In genomic region chr16:37938125-37939081, GRCm38 (mm10) we compare ENCODE assay signal across 9 mouse cellular contexts. TPM values are rescaled to one million over a fixed set of nuclear protein-coding genes. Genes with fewer than 3 reads are reported as not detected.
A peak's percentile ranks its signal among the peaks of the same experiment; 100 is the strongest.
DNase-seq lines count a peak whose midpoint lies in the region; ATAC-seq lines count a peak whose summit lies in the region.
"Had no signal": no experiment of that assay in that cellular context is flagged by ENCODE, and none has a peak within 500 bp of the region (broad histone marks: within the 10 kb centered on the region; RNA-seq: fewer than 3 reads in every experiment).

No protein-coding gene starts in this region.

- no peaks in the 10 kb centered on the region for H3K9me3 ChIP-seq in midbrain, embryonic 14.5 days (ENCODE audit: control insufficient read depth, low read length)

- 45% methylated on average over 16 of the region's 17 CpGs for WGBS in midbrain, embryonic 14.5 days

- peak overlapping the region; percentile 32 for H3K4me2 ChIP-seq in midbrain, embryonic 14.5 days (ENCODE audit: low read length)

- no peaks in the 10 kb centered on the region for H3K27me3 ChIP-seq in midbrain, embryonic 14.5 days (ENCODE audit: control insufficient read depth, insufficient read depth, low read length)

- H3K9ac ChIP-seq in midbrain, embryonic 14.5 days (replicated peaks; ENCODE audit: low read length): no peak overlapping the region
- H3K9ac ChIP-seq: liver, embryonic 14.5 days had no signal

- H3K36me3 ChIP-seq in midbrain, embryonic 14.5 days (ENCODE audit: control insufficient read depth, insufficient read depth, low read length): no peaks in the 10 kb centered on the region

- 0 out of 2 replicates have a peak overlapping the region, but pooled peaks have one; percentile 2 for H3K4me3 ChIP-seq in midbrain, embryonic 14.5 days (replicated peaks; ENCODE audit: low read depth, low read length)

- peak; percentile 96 for ATAC-seq in midbrain, embryonic 14.5 days (ENCODE audit: low FRiP score, low TSS enrichment)
- ATAC-seq in megakaryocyte-erythroid progenitor cell, adult 5-6 weeks (replicated peaks; ENCODE audit: low FRiP score, low TSS enrichment, poor library complexity, severe bottlenecking): no peak
- ATAC-seq in megakaryocyte, adult 5-6 weeks (ENCODE audit: poor library complexity, severe bottlenecking): no peak

- H3K4me1 ChIP-seq in midbrain, embryonic 14.5 days (ENCODE audit: control insufficient read depth, insufficient read depth, low read length): peaks cover 14% of the 10 kb centered on the region

- DNase-seq in adrenal gland, postnatal 10 days: peak; percentile 34
- peak; percentile 88 to 89 for DNase-seq in cerebellum, postnatal 10 days
- DNase-seq in frontal cortex, postnatal 14 days (ENCODE audit: low spot score in 2 of 2): peak; percentile 54 to 79
- DNase-seq in left cerebral cortex, adult 18-20 months (ENCODE audit: low spot score in 2 of 2): peak; percentile 72 to 73
- DNase-seq in midbrain, embryonic 14.5 days: peak; percentile 94
- DNase-seq in gastrocnemius, postnatal 4 days (ENCODE audit: low spot score in 2 of 2): no peak

- peak overlapping the region; percentile 78 for H3K27ac ChIP-seq in midbrain, embryonic 14.5 days (replicated peaks; ENCODE audit: low read depth, low read length)
- H3K27ac ChIP-seq: liver, embryonic 14.5 days had no signal

RNA-seq across cellular contexts. Expression of gene Gpr156, which starts 22.1 kb away (rescaled TPM):
- total RNA-seq in adrenal gland, postnatal 10 days (2021): under 1 TPM; 0.24 to 0.48 TPM
- under 1 TPM; 0.37 to 0.67 TPM for total RNA-seq in left cerebral cortex, adult 18-20 months (2021)
- polyA plus RNA-seq in midbrain, embryonic 14.5 days (2014; fragmentation: Nextera tagmentation; extraction: Ambion mirVana): 5.6 and 7.6 TPM in 2 replicates
- not detected in 2 replicates for total RNA-seq in megakaryocyte-erythroid progenitor cell, adult 5-6 weeks (2014; fragmentation: Nextera tagmentation)
- not detected in 2 replicates for total RNA-seq in megakaryocyte-erythroid progenitor cell, adult 5-6 weeks (2017)
- total RNA-seq in gastrocnemius, postnatal 4 days (2021): 1 to 10 TPM in 1 of 2 experiments, under 1 TPM in 1; 0.88 to 1.5 TPM
- total RNA-seq in megakaryocyte, adult 5-6 weeks (2015): not detected in 2 replicates
- total RNA-seq in megakaryocyte, adult 5-6 weeks (2017): not detected in 2 replicates

Comparison
In these comparisons a context has a peak if more than half of its experiments do, and no peak if none do; other contexts are left out.
1. DNase-seq: peak in adrenal gland, postnatal 10 days (single experiment), cerebellum, postnatal 10 days (2 of 2), frontal cortex, postnatal 14 days (2 of 2), left cerebral cortex, adult 18-20 months (2 of 2) and midbrain, embryonic 14.5 days (single experiment); none in gastrocnemius, postnatal 4 days (0 of 2).